Mouse (Mus musculus) liver, postnatal 0 days (tissue): ENCODE data around the gene Eya2. TPM values are rescaled to one million over a fixed set of nuclear protein-coding genes. Genes with fewer than 3 reads are reported as not detected.

Experiments
- ATAC-seq: fragments of 200-750 bp; cut with Nextera tagmentation; 2 replicates; pipeline ENCODE4 v1.8.0; 2017; ENCODE audit warnings: mild to moderate bottlenecking, moderate library complexity
- DNase-seq: peaks from one replicate; pipeline ENCODE4 v3.0.0-alpha.2; 2016
- H3K27ac ChIP-seq: fragments of 300-500 bp; sonication (generic); 2 replicates; pipeline ENCODE4 v1.5.1; 2014; ENCODE audit warnings: antibody characterized with exemption, moderate library complexity, mild to moderate bottlenecking, low read depth
- H3K27me3 ChIP-seq: fragments of 300-500 bp; sonication (generic); 2 replicates; pipeline ENCODE4 v1.6.1; 2014; ENCODE audit warnings: low read length, control low read depth, mixed read lengths; ENCODE audit not compliant: insufficient read depth
- H3K36me3 ChIP-seq: fragments of 300-500 bp; sonication (generic); replicated peaks from 2 replicates; pipeline ENCODE4 v1.6.1; 2014; ENCODE audit warnings: mild to moderate bottlenecking, control low read depth, low read length, moderate library complexity, mixed read lengths; ENCODE audit not compliant: insufficient read depth
- H3K4me1 ChIP-seq: fragments of 300-500 bp; sonication (generic); 2 replicates; pipeline ENCODE4 v1.6.1; 2014; ENCODE audit warnings: antibody characterized with exemption, mild to moderate bottlenecking, control low read depth; ENCODE audit not compliant: insufficient read depth
- H3K4me2 ChIP-seq: fragments of 300-500 bp; sonication (generic); 2 replicates; pipeline ENCODE4 v1.6.1; 2014; ENCODE audit warnings: low read depth, mild to moderate bottlenecking, low read length, moderate library complexity, mixed read lengths
- H3K4me3 ChIP-seq: fragments of 300-500 bp; sonication (generic); 2 replicates; pipeline ENCODE4 v1.5.1; 2014; ENCODE audit warnings: low read depth, low read length
- H3K9ac ChIP-seq: fragments of 300-500 bp; sonication (generic); replicated peaks from 2 replicates; pipeline ENCODE4 v1.6.1; 2014; ENCODE audit warnings: mild to moderate bottlenecking, moderate library complexity
- H3K9me3 ChIP-seq: fragments of 300-500 bp; sonication (generic); 2 replicates; pipeline ENCODE4 v1.6.1; 2016; ENCODE audit warnings: mild to moderate bottlenecking, control low read depth, low read length, mixed read lengths
- CTCF ChIP-seq: sonication (generic); IDR thresholded peaks from 2 replicates; pipeline ENCODE4 v1.5.1; 2016; ENCODE audit warnings: antibody characterized with exemption, low read depth
- EP300 ChIP-seq: IDR thresholded peaks from 2 replicates; pipeline ENCODE4 v1.6.1; 2016; ENCODE audit warnings: antibody characterized with exemption, low read depth, mild to moderate bottlenecking
- WGBS: fragments of 180-500 bp; shearing (Covaris S2); extraction: QIAGEN DNeasy Blood & Tissue Kit; methylation state at CpG from one replicate; pipeline ENCODE4 v1.1.7; 2014; ENCODE audit not compliant: insufficient replicate concordance; 5-methylcytosine and 5-hydroxymethylcytosine counted together
- polyA plus RNA-seq: library from polyadenylated mRNA; unstranded; fragments of >200 nt; fragmentation: Nextera tagmentation; extraction: Ambion mirVana; gene quantifications from 2 replicates; pipeline ENCODE4 v1.2.1, GENCODE M21; 2015

The Eya2 gene
- polyA plus RNA-seq, 1 experiment from 2014 or later = 0.20 TPM

DNA sequence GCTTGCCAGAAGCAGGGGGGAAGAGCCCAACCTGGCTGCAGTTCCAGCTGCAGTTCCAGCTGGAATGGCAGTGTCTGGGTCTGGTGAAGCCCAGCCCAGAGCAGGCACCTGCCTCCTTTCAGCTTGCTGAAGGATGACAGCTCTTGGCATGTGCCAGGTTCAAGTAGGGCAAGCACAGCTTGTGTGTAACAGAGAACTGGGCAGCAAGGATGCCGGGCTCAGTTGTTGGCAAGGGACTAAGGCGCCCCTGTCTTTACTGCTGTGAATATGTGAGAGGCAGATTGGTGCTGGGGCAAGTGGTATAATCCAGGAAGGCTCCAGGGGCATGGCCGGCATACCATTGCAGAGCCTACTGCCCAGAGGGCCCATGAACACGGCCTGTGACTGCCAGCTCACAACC is 11.3 kb upstream of the Eya2 start:
- Histone ChIP-seq H3K27ac (no peak overlapping the region), H3K27me3 (no peaks in the 10 kb centered on the region), H3K9me3 (no peaks in the 10 kb centered on the region), H3K9ac (no peak overlapping the region; the same call in 1 of the 2 replicates), H3K4me2 (no peak overlapping the region), H3K36me3 (no peaks in the 10 kb centered on the region), H3K4me3 (no peak overlapping the region), H3K4me1 (no peaks in the 10 kb centered on the region)
- DNase-seq = no peak
- WGBS = 76% methylated on average over 4 of the region's 4 CpGs
- no peak for ATAC-seq
- no peak for TF ChIP-seq CTCF
- no peak for TF ChIP-seq EP300

DNA sequence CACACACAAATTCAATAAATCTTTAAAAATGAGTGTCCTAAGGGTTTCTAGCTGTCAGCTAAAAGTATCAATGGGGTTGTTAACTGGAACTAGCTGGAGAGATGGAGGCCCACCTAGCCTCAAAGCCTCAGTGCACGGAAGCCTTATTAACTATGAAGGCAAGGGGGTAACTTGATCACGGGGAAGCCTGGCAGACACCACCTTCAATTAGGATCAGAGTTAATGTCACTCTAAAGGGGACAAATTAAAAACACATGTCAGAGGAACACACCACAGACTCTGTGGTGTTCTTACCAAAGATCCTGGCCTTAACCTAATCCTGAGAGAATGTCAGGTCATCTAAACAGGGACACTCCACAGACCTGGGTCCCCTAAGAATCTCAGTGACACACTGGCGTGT is 10.3 kb upstream of the Eya2 start:
- Histone ChIP-seq H3K4me2 (no peak overlapping the region), H3K27me3 (no peaks in the 10 kb centered on the region), H3K27ac (no peak overlapping the region), H3K4me3 (no peak overlapping the region), H3K36me3 (no peaks in the 10 kb centered on the region), H3K9ac (no peak overlapping the region), H3K4me1 (no peaks in the 10 kb centered on the region), H3K9me3 (no peaks in the 10 kb centered on the region)
- DNase-seq (no peak), ATAC-seq (no peak)
- 73% methylated on average over 3 of the region's 3 CpGs for WGBS
- no peak for TF ChIP-seq CTCF
- TF ChIP-seq EP300 = no peak

DNA sequence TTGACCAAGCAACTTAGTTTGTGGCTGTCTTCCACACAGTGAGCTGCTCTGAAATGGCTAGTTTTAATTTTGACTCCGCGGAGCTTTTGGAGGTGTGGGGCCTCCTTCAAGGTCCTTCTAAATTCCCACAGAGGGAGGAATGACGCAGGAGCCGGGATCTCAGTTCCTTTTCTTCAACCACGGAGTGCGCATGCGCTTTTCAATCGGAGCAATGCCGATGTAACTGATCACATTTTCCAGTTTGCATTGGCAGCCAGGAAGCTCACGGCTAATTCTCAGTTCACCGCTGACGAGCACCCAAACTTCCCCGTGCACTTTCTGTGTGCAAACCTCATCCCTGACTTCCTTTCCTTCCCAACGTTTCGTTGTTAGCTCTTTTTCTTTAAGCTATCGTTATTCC is 4.1 kb upstream of the Eya2 start:
- Histone ChIP-seq H3K27ac (no peak overlapping the region), H3K4me3 (no peak overlapping the region), H3K4me2 (no peak overlapping the region), H3K9me3 (no peaks in the 10 kb centered on the region), H3K27me3 (peaks cover 25% of the 10 kb centered on the region), H3K4me1 (no peaks in the 10 kb centered on the region; the same call in 1 of the 2 replicates), H3K36me3 (no peaks in the 10 kb centered on the region), H3K9ac (no peak overlapping the region)
- no peak for DNase-seq
- TF ChIP-seq CTCF (no peak), EP300 (no peak)
- no peak for ATAC-seq
- 80% methylated on average over 16 of the region's 16 CpGs for WGBS

DNA sequence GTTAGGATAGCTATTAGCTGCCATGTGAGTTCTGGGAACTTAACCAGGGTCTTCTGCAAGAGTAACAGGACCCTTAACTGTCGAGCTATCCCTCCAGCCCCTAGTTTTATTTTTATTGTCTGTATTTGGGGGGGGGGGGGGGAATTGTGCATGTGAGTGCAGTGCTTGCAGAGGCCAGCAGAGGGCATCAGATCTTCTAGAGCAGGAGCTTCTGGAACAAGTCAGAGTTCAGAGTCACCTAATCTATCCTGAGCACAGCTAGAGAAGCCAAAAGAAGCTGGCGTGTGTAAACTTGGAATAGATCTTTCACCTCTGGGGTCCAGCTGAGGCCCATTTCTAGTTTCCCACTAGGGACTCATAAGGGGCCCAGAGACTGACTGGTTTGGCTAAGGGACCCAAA is 1.1 kb upstream of the Eya2 start:
- Histone ChIP-seq H3K36me3 (no peaks in the 10 kb centered on the region), H3K4me1 (no peaks in the 10 kb centered on the region; the same call in 1 of the 2 replicates), H3K4me2 (no peak overlapping the region), H3K27me3 (peaks cover 45% of the 10 kb centered on the region), H3K9ac (no peak overlapping the region), H3K4me3 (no peak overlapping the region), H3K9me3 (no peaks in the 10 kb centered on the region), H3K27ac (no peak overlapping the region)
- DNase-seq (no peak), ATAC-seq (no peak)
- peak; percentile 35 for TF ChIP-seq CTCF
- no peak for TF ChIP-seq EP300
- WGBS = 72% methylated on average over 2 of the region's 2 CpGs

DNA sequence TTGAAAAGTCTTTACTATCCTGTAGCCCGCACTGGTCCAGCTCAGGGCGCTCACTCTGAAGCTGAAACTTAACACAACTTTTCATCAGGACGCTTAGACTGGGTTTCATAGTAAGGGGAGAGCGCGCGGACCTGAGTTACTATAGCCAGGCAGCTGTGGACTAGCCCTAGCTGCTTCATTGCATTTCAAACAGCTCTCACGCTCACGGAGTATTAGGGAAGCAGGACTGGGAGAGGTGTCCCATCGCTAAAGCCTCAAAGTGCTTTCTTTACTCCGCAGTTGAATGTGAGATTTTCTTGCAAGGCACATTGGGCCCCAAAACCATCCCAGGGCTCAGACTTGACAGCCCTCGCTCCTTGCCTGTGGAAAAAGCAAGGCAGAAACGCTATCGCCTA is 841 bp downstream of the Eya2 start:
- DNase-seq = no peak
- no peaks in the 10 kb centered on the region for H3K9me3 ChIP-seq
- peaks cover 46% of the 10 kb centered on the region for H3K27me3 ChIP-seq
- no peak overlapping the region for H3K27ac ChIP-seq
- no peak overlapping the region for H3K4me2 ChIP-seq
- no peak overlapping the region for H3K4me3 ChIP-seq
- H3K4me1 ChIP-seq = no peaks in the 10 kb centered on the region; the same call in 1 of the 2 replicates
- TF ChIP-seq CTCF (no peak), EP300 (no peak)
- H3K9ac ChIP-seq = no peak overlapping the region
- 10% methylated on average over 13 of the region's 13 CpGs for WGBS
- ATAC-seq = no peak
- no peaks in the 10 kb centered on the region for H3K36me3 ChIP-seq

DNA sequence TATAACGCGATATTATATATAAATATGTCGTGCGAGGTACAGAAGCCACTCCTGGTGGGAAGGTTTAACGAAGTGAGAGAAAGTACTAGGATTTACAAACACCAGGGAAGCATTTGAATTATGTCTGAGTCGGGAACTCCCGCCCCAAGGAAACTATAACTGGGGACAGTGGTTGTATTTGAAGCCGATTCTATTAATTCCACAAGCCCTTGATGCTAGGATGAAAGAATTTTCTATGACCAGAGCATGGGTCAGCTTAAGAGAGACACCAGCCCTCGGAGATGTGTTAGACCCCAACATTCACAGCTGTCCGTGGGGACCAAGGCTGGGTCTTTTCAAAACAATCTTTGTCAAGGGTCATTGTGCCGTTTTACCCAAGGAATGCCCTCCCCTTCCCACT is 1.3 kb downstream of the Eya2 start:
- Histone ChIP-seq H3K9ac (no peak overlapping the region), H3K36me3 (no peaks in the 10 kb centered on the region), H3K27me3 (peaks cover 49% of the 10 kb centered on the region), H3K27ac (no peak overlapping the region), H3K4me2 (no peak overlapping the region), H3K9me3 (no peaks in the 10 kb centered on the region), H3K4me1 (no peaks in the 10 kb centered on the region; the same call in 1 of the 2 replicates), H3K4me3 (no peak overlapping the region)
- ATAC-seq (no peak), DNase-seq (no peak)
- TF ChIP-seq EP300 (no peak), CTCF (no peak)
- 36% methylated on average over 11 of the region's 11 CpGs for WGBS

DNA sequence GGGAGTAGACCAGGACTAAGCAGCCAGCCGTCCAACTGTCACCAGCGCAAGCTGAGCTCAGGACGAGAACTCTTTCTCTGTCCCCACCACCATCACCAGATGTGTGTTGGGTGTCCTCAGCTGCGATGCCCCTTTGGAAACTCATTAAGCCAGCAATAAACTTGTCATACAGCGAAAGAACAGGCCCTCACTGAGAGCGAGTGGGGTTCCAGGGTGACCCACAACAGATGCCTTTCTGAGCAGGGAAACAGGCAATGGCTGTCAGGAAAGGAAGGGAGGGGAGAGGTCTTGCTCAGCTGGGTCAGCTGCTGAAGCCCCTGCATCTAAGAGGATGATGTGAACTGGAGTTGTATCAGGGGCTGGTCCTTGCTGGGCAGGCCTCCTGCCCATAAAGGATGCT is 2.7 kb downstream of the Eya2 start:
- no peak for DNase-seq
- Histone ChIP-seq H3K4me1 (no peaks in the 10 kb centered on the region; the same call in 1 of the 2 replicates), H3K9me3 (no peaks in the 10 kb centered on the region), H3K27me3 (peaks cover 49% of the 10 kb centered on the region), H3K9ac (no peak overlapping the region), H3K36me3 (no peaks in the 10 kb centered on the region), H3K4me2 (no peak overlapping the region), H3K4me3 (no peak overlapping the region), H3K27ac (no peak overlapping the region)
- ATAC-seq = no peak
- 68% methylated on average over 6 of the region's 6 CpGs for WGBS
- TF ChIP-seq CTCF = no peak
- no peak for TF ChIP-seq EP300
